8 mouse cellular contexts compared by ENCODE assay signal in genomic region chr7:107595426-107595825, GRCm38 (mm10). TPM values are rescaled to one million over a fixed set of nuclear protein-coding genes. Genes with fewer than 3 reads are reported as not detected.
DNase-seq lines count a peak whose midpoint lies in the region; ATAC-seq and TF ChIP-seq lines count a peak whose summit lies in the region.

No protein-coding gene starts in this region.

- peak overlapping the region; percentile 57 for H3K9ac ChIP-seq in liver, postnatal 0 days (replicated peaks)

- WGBS in hindbrain, embryonic 10.5 days, result 11% methylated on average over 13 of the region's 13 CpGs
- WGBS in liver, postnatal 0 days (ENCODE audit: insufficient replicate concordance), result 16% methylated on average over 13 of the region's 13 CpGs

- peak overlapping the region; percentile 88 for H3K4me3 ChIP-seq in E14TG2a.4 (replicated peaks; ENCODE audit: low read length)
- peak overlapping the region; percentile 69 for H3K4me3 ChIP-seq in hindbrain, embryonic 10.5 days
- peak overlapping the region; percentile 53 for H3K4me3 ChIP-seq in liver, postnatal 0 days (ENCODE audit: low read depth, low read length)

- H3K36me3 ChIP-seq in E14TG2a.4 (ENCODE audit: insufficient read depth, low read length), result no peaks in the 10 kb centered on the region
- H3K36me3 ChIP-seq in hindbrain, embryonic 10.5 days, result no peaks in the 10 kb centered on the region
- H3K36me3 ChIP-seq in liver, postnatal 0 days (replicated peaks; ENCODE audit: insufficient read depth, low read length), result no peaks in the 10 kb centered on the region

- peaks cover 34% of the 10 kb centered on the region for H3K4me1 ChIP-seq in E14TG2a.4 (replicated peaks; ENCODE audit: low read depth, low read length)
- peaks cover 15% of the 10 kb centered on the region for H3K4me1 ChIP-seq in hindbrain, embryonic 10.5 days (replicated peaks)
- H3K4me1 ChIP-seq in liver, postnatal 0 days (ENCODE audit: insufficient read depth), result peaks cover 15% of the 10 kb centered on the region

- H3K27ac ChIP-seq in hindbrain, embryonic 10.5 days, result no peak overlapping the region
- H3K27ac ChIP-seq in liver, postnatal 0 days (ENCODE audit: low read depth), result peak overlapping the region; percentile 73

- H3K27me3 ChIP-seq in E14TG2a.4 (ENCODE audit: insufficient read depth, low read length), result peaks cover 4% of the 10 kb centered on the region; the same call in 1 of the 2 replicates
- H3K27me3 ChIP-seq in hindbrain, embryonic 10.5 days (ENCODE audit: insufficient read depth, poor library complexity, severe bottlenecking), result peaks cover 11% of the 10 kb centered on the region
- no peaks in the 10 kb centered on the region for H3K27me3 ChIP-seq in liver, postnatal 0 days (ENCODE audit: insufficient read depth, low read length)

- no peak for ATAC-seq in liver, postnatal 0 days

- peak; percentile 93 for DNase-seq in heart, adult 11 months
- DNase-seq in heart, postnatal 10 days, result no peak
- no peak for DNase-seq in hindbrain, embryonic 10.5 days (ENCODE audit: low spot score)
- DNase-seq in liver, postnatal 0 days, result no peak
- no peak for DNase-seq in gastrocnemius, adult 8-10 months (ENCODE audit: low spot score in 2 of 2)
- DNase-seq in spleen, adult 12 weeks (ENCODE audit: low spot score), result no peak
- DNase-seq in thymus, postnatal 14 days, result no peak

- intact Hi-C loops in heart, postnatal 10 days (cut with DNase I), result no loop called here

- H3K9me3 ChIP-seq in E14TG2a.4 (ENCODE audit: low read length), result peaks cover 12% of the 10 kb centered on the region
- H3K9me3 ChIP-seq in hindbrain, embryonic 10.5 days, result no peaks in the 10 kb centered on the region
- no peaks in the 10 kb centered on the region for H3K9me3 ChIP-seq in liver, postnatal 0 days (ENCODE audit: low read length)

- peak overlapping the region; percentile 69 for H3K4me2 ChIP-seq in liver, postnatal 0 days (ENCODE audit: low read depth, low read length)

- TF ChIP-seq EP300 in liver, postnatal 0 days (IDR thresholded peaks at IDR 0.05; ENCODE audit: low read depth), result no peak

- TF ChIP-seq CTCF in E14TG2a.4 (conservative IDR thresholded peaks at IDR 0.05; ENCODE audit: low read length), result no peak
- TF ChIP-seq CTCF in liver, postnatal 0 days (IDR thresholded peaks at IDR 0.05; ENCODE audit: low read depth), result no peak

RNA-seq across cellular contexts. Expression of gene Ppfibp2, which starts 0.4 kb away (rescaled TPM):
- total RNA-seq in heart, postnatal 10 days (2021), result 10 to 100 TPM; 13.0 to 17.5 TPM
- 7.4 and 10.0 TPM in 2 replicates for polyA plus RNA-seq in hindbrain, embryonic 10.5 days (2016; fragmentation: Nextera tagmentation; extraction: Ambion mirVana)
- 7.7 and 8.3 TPM in 2 replicates for polyA plus RNA-seq in liver, postnatal 0 days (2015; fragmentation: Nextera tagmentation; extraction: Ambion mirVana)
- total RNA-seq in gastrocnemius, adult 8-10 months (2022), result 10 to 100 TPM; 10.6 to 13.0 (median 12.0) TPM

RNA-seq across cellular contexts. Expression of gene Olfml1, which starts 28.2 kb away (rescaled TPM):
- total RNA-seq in heart, postnatal 10 days (2021), result 1 to 10 TPM; 8.0 to 9.5 TPM
- 5.6 and 8.1 TPM in 2 replicates for polyA plus RNA-seq in hindbrain, embryonic 10.5 days (2016; fragmentation: Nextera tagmentation; extraction: Ambion mirVana)
- 1.5 and 1.6 TPM in 2 replicates for polyA plus RNA-seq in liver, postnatal 0 days (2015; fragmentation: Nextera tagmentation; extraction: Ambion mirVana)
- 1 to 10 TPM in 3 of 4 experiments, under 1 TPM in 1; 0.60 to 2.0 (median 1.6) TPM for total RNA-seq in gastrocnemius, adult 8-10 months (2022)

RNA-seq across cellular contexts. Expression of gene 5330417H12Rik, which starts 29.5 kb away (rescaled TPM):
- not detected for total RNA-seq in heart, postnatal 10 days (2021)
- polyA plus RNA-seq in hindbrain, embryonic 10.5 days (2016; fragmentation: Nextera tagmentation; extraction: Ambion mirVana), result not detected in 2 replicates
- 0.08 TPM in 1 of 2 replicates, not detected in the other for polyA plus RNA-seq in liver, postnatal 0 days (2015; fragmentation: Nextera tagmentation; extraction: Ambion mirVana)
- total RNA-seq in gastrocnemius, adult 8-10 months (2022), result not detected
